Mouse (Mus musculus): ENCODE data around the gene Tex48. TPM values are rescaled to one million over a fixed set of nuclear protein-coding genes. Genes with fewer than 3 reads are reported as not detected.

Gene Tex48
- total RNA-seq, 2 experiments from 2014 or later: not detected

DNA sequence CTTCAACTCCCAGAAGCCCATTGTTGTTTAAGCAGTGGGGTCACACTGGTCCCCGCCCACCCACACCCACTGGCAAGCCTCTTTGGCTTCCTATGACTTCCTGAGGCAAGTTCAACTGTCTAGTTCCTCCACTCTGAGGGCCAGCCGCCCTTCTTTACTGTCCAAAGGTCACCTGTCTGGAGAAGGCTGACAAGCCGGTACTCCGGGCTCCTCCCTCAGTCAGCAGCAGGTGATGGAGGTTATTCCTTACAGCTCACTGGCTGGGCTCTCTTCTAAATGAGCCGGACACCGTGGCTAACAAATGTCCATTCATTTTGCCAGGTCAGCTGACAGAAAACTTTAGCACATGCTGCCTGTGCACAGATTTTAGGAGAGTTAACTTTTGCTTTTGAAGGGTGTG is 21.4 kb downstream of the Tex48 start:
- no peak for ATAC-seq (replicated peaks; ENCODE audit: low FRiP score, poor library complexity, severe bottlenecking)

DNA sequence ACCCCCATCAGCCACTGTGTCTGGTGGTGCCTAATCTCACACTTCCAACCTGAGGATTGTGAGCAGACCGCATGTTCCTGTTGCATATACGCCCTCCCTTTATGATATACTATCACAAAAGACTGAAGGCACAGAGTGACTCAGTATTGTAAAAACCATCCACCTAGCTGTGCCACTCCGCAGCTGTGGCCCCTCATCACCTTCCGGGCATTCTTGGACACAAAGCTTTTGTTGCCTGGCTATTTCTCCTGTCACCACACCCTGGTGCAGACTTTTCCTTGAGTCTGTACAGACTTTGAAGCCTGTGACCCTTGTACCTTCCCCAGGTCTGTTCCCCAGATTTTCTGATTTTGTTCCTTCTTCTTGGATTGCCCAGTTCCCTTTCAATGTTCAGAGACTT is 26.2 kb downstream of the Tex48 start:
- ATAC-seq (replicated peaks; ENCODE audit: low FRiP score, poor library complexity, severe bottlenecking): no peak

DNA sequence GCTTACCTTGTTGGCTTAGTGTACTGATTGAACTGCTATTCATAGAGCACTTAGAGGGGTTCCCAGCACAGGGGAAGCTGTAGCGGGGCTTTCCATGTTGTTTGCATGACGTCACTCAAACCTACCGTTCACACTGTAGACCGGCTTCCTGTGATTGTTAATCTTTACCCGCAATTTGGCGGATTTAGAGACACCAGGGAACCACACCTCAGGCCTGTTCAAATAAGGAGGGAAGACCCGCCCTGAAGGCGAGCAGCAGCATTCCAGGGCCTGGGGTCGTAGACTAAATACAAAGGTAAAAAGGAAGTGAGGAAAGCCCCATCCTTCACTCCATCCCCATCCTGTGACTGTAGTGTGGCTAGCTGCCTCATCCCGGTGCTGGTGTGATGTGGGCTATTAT is 27.0 kb downstream of the Tex48 start:
- no peak for ATAC-seq (replicated peaks; ENCODE audit: low FRiP score, poor library complexity, severe bottlenecking)

DNA sequence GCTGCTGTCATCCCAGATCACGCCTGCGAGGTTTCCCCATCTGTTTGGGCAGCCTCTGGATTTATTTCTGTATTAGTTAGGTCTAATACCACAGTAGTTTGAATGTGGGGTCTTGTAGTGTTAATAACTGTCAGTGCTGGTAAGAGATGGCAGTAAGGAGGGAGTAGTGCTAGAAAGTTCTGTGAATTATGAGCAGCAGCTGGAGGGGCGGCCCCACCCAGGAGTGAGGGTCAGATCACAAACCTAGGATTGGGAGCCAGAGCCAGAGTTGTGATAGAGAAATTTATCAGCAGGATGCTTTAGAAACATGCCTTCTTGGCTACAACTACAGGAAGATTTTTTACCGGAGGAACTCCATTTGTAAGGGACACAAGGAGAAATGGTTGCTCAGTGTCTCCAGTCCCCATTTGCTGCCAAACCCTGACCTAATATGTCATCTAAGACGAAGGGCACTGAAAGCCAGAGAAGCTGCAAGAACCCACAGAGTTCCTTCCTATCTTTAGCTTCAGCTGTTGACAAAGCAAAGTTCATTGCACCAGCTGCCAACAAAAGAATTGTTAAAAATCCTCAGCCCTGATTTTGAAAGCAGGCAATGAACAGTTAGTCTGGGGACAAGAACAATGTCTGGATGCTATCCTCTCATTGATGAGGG is 27.6 kb downstream of the Tex48 start:
- no peak for ATAC-seq (replicated peaks; ENCODE audit: low FRiP score, poor library complexity, severe bottlenecking)

DNA sequence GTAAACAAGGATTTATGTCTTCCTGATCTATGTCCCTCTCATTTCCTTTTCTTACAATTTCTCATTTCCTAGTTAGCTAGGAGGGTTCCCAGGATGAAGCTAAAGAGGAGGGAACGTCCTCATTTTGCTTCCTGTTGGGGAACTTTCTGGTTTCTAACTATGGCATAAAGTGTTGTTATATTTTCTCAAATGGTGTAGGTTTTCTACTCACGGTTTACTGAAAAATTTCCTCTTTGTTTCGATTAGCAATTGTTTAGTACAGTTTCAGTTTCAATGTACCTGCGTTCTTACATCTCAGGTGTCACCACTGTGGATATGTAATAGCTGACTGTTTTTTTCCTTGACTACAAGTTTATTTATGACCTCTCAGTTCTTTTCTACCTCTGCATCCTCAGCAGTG is 31.7 kb downstream of the Tex48 start:
- no peak for ATAC-seq (replicated peaks; ENCODE audit: low FRiP score, poor library complexity, severe bottlenecking)

DNA sequence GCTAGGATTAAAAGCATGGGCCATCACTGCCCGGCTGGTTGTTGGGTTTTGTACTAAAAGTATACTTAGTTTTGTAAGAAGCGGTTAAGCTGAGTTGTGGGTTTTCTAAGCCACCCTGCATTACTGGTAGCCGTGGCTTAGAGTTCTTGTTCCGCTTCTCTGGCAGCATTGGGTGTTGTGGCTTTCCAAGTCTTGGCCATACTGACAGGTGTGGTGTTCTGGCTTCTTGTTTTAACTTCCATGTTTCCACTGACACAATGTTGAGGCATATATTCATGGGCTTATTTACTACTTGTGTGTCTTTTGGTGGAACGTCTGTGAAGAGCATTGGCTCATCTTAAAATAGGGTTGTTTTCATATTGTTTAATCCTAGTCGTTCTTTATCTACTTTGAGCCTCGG is 32.2 kb downstream of the Tex48 start:
- no peak for ATAC-seq (replicated peaks; ENCODE audit: low FRiP score, poor library complexity, severe bottlenecking)

DNA sequence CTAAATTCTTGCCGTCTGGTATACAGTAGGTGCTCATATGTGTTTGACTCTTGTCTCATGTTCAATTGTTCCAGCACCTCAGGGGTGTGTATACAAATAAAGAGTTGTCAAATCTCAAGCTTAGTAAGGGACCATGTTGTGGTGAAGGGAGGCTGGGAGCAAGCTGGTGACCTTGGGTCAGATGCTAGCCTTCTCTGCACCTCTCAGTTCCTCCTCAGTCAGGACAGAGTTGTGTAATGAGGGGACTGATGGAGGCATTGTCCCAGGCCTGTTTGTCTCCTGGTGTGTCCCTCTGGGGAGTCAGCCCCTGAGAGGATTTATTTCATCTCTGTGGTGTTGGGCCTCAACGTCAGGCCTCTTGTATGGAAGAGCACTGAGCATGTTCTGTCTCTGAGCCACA is 36.0 kb downstream of the Tex48 start:
- no peak for ATAC-seq (replicated peaks; ENCODE audit: low FRiP score, poor library complexity, severe bottlenecking)

DNA sequence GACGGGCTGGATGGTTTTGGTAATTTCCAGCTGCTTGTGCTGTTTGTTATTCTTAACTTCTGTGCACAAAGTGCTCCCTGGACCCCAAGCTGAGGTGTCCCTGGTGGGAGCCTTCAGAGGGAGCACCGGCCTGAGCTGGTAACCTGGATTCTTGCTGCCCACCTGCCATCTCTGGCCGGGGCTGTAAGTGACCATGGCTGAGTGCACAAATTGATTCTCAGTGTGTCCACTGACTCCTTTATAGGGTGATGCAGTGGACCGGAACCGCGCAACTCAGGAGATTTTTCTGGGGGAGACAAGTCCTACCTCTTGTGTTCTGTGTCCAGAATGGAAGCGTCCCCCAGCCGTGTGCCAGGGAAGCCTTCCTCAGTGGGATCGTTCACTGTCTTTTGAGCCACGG is 37.0 kb downstream of the Tex48 start:
- no peak for ATAC-seq (replicated peaks; ENCODE audit: low FRiP score, poor library complexity, severe bottlenecking)

DNA sequence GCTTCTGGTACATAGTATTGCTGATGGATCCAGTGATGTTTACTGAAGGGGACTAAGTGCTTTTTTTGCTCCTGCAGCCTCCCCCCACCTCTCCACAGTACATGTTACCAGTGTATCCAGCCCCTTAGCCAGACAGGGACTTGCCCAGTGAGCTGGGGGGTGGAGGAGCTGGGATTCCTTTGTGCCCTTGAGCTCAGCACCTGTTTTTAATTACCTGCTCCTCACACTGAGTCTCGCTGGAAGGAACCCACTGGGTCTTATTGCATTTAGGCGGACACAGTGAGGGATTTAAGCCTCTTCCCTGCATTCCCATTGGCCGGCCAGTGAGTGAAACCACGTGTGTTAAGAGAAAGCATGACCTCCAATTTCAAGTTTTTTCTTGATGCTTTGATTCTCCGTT is 39.6 kb downstream of the Tex48 start:
- no peak for ATAC-seq (replicated peaks; ENCODE audit: low FRiP score, poor library complexity, severe bottlenecking)

DNA sequence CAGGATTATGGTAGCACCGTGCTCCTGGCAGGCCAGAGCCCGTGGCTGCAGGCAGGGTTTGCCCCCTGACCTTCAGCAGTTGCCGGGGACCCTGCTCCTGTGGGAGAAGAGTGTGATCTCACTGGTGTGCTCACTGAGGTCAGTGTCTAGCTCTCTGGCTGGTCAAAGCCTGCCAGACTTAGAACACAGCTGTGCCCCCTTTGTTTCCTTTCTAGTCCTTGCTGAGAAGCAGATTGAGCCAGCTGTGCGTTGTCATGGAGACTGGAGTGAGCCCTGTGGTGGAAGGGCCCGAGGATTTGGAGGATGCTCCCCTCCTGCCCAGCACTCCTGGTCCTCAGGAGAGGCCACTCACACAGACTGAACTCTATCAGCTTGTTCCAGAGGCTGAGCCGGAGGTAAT is 42.1 kb downstream of the Tex48 start:
- no peak for ATAC-seq (replicated peaks; ENCODE audit: low FRiP score, poor library complexity, severe bottlenecking)

DNA sequence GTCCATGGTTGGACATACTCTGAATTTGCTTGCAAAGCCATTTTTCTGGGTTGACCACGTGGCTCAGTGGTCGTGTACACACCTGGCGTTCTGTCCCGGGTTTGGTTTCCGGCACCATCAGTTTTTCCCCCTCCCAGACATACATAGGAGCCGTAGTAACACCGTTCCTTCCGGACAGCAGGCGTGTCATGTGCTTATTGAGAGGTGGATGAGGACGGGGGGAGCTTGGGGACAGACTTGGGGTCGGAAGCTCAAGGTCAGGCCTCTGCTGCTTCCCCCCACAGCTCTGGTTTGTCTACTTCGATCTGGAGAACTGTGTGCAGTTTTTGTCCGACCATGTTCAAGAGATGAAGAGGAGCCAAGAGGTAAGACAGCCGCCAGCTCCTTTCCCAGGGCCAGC is 42.6 kb downstream of the Tex48 start:
- ATAC-seq (replicated peaks; ENCODE audit: low FRiP score, poor library complexity, severe bottlenecking): no peak

DNA sequence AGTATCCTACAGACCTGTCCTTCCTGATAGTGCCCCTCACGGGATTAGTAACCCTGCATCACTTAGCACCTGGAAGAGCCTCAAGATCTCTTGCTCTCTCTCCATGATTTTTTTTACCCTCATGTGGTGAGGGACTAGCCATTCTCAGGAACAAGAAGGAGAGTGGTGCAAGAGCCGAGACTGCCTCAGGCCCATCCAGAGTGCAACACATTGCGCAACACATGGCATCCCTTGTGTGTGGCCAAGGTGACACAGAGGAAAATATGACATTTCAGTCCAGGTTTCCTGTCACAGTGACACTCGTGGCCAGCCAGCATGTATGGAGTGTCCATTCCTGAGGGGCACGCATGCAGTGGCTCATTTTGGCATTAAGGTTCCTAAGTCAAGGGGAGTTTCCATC is 49.6 kb downstream of the Tex48 start:
- ATAC-seq (replicated peaks; ENCODE audit: low FRiP score, poor library complexity, severe bottlenecking): no peak

DNA sequence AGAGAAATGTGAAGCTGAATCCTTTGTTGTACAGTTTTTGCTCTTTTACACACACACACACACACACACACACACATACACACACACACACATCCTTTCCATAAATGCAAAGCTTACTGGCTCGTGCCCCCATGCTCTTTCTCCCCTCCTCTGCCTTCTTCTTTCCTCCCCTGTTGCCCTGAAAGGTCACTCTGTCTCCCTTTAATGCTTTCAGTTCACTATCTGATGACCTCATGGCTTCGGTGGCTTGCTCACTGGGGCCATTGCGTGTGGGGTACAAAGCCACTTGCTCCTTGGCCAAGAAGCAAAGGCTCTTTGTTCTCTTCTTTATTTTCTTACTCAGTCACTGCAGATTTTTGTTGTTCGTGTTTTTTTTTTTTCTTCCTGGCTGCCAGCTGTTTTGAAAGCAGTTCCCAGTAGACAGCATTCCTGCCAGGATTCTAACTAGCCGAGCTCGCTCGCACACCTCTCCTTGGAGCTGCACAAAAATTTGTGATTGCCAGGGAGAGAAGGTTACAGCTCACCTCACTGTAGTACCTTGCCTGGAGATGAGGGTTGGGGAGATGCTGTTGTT is 51.9 kb downstream of the Tex48 start:
- ATAC-seq (replicated peaks; ENCODE audit: low FRiP score, poor library complexity, severe bottlenecking): no peak

DNA sequence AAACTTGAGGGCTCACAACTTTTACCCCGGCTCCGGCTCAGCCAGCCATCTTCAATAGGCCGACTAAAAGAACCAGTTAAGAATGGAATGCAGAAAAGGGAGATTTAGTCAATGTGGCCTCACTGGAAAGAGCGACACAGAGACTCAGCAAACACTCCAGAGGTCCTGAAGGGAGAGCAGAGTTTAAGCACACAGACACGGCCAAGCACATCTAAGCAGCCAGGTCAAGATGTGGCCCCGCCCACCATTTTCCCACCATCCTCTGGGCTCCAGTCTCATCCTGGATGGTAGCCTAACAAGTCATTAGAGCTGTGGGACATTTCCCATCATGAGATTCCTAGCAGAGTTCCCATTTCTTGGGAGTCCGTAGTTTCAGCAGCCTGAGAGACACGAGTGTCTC is 52.9 kb downstream of the Tex48 start:
- ATAC-seq (replicated peaks; ENCODE audit: low FRiP score, poor library complexity, severe bottlenecking): no peak

DNA sequence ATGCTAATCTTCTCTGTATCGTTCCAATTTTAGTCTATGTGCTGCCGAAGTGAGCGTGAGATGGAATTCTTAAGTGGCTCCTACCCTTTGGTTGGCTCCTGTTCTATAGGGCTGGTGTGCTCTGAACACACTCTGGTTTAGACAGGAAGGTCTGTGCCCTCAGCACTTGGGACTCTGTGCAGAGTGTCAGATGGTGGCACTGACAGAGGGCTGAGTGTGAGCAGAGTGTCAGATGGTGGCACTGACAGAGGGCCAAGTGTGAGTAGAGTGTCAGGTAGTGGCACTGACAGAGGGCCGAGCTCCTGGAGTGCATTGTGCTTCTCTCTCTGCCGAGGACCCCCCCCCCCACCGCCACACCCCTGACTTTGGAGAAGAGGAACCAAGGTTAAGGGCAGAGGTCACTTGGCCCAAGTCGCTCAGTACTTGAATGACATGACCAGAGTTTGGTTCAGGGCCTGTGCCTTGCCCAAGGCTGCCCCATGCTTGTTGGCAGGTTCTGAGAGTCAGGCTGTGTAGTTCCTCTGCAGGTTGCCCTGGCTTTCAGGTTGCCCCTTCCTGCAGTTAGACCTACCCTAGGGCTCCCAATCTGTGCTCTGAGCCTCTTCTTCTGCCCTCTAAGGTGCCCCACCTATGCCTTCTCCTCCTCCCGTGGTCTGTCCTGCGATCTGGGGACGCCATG is 54.4 kb downstream of the Tex48 start:
- ATAC-seq (replicated peaks; ENCODE audit: low FRiP score, poor library complexity, severe bottlenecking): no peak

DNA sequence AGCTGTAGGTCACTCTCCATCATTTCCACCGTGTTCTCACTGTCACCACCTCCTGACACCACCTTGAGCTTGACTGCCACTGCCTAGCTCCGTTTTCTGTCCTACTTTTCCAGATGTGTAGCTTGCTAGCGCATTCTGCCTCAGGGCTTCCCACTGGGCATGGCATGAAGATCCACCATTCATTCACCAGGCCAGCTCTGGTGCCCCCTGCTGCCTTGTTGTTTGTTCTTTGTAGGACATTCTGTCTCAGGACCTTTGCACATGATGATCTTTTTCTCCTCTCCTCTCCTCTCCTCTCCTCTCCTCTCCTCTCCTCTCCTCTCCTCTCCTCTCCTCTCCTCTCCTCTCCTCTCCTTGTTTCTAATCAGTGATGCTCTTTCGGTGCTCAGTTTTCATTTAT is 59.5 kb downstream of the Tex48 start:
- no peak for ATAC-seq (replicated peaks; ENCODE audit: low FRiP score, poor library complexity, severe bottlenecking)

DNA sequence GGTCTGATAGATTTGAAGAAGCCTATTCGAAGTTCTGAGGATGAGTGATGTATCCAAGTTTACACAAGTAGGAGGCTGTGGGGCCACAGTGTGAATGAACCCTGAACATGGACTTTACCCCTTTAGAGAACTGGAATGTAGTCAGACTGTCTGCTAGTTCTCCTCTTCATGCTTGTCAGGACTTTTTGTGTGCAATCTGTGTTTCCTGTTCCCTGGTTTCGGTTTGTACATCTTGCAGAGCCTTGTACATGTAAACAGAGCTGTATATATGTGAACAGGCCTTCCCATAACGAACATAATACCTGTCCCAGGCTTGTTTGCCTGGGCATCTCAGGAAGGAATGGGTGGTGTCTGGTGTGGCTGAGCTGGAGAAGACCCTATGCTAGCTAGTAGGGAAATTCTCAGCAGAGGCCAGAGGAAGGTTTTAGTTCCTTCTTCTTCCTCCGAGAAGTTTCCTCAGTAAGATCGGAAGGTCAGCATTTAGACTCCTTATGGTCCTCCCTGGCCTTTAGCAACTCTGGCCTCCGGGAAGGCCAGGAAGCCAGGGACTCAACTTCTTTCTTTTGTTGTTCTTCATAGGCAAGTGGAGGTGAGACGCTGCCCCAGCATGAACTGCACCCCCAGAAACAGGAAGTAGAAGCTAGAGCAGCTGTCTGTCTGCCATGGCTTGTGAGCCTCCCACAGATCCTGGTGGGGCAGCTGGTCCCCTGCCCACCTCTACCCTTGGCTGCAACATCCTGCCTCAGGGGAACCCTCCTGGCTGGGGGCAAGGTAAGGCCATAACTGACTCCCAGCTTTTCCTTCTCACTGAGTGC is 60.2 kb downstream of the Tex48 start:
- no peak for ATAC-seq (replicated peaks; ENCODE audit: low FRiP score, poor library complexity, severe bottlenecking)

DNA sequence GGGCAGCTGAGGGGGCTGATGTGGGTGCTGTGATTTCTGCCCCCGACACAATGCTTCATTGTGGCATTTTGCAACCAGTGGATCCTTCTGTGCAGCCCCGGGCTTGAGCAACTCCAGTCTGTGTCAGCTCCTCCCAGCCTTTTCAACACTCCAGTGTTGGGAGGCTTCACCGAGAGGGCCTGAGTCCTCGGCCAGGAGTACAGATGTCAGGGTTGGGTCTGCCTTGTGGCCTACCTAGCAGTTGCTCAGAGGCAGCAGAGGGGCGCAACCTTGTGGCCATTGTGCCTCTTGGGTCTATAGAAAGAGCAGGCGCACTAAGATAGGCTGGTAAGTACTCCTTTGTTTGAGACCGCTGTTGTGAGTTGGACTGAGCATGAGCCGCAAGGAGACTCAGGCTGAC is 62.1 kb downstream of the Tex48 start:
- ATAC-seq (replicated peaks; ENCODE audit: low FRiP score, poor library complexity, severe bottlenecking): no peak

DNA sequence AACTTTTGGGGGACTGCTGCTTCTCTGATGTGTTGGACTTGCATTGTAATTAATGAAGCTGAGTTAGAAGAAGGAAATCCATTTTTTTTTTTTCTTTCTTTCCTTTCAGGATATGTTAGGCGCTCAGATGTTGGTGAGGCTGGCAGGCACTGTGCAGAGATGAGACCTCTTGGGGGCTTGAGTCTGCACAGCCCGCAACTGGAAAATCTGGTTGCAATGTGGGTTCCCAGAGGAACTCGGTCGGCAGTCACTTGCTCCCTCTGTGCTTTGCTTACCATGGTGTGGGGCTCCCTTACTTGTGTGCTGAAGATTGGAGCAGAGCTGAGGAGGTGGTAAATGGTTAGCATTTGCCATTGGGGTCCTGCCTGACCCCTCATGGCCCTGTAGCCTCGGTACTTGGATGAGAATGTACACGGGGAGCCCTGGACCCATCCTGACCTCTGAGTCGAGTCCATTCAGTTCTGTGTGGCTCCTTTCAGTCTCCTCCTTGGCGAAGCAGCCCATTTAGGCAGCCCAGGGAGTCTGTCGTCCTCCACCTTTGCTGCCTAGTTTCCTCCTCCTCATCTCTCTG is 63.0 kb downstream of the Tex48 start:
- ATAC-seq (replicated peaks; ENCODE audit: low FRiP score, poor library complexity, severe bottlenecking): no peak

DNA sequence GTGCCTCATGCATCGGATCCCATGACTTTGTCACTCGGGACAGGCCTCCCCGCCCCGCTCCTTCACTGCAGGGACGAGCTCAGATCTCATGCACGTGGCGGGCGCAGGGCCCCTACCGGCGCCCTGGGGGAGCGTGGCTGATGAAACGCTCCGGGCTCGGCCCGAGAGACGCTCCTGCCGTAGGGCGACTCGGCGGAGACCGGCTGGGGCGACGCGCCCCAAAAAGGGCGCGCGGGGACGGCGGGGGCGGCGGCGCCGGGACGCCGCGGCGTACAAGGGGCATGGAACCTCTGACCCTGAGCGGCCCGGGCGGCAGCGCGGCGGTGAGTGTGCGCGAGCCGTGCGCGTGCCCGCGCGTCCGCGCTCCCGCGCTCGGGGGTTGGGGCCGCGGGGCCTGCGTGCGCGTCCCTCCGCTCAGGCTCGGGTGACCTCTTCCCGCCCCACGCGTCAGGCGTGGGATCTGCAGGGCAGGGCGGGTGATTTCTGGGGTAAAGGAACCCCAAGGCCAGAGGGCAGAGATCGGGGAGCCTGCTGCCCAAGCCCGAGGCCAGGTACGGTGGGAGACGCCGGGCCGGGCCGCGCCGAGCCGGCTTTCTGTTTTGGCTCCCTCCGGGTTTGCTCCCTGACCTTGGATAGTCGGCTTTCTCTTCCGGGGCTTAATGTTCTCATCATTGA is 63.7 kb downstream of the Tex48 start, which contains the start of gene Tmem268:
Gene Tmem268, plus strand, starts transcription at position 375 of the 675 bp plus-strand sequence.
- peak; percentile 65 for ATAC-seq (replicated peaks; ENCODE audit: low FRiP score, poor library complexity, severe bottlenecking)

All from erythroid progenitor cell, adult 5-6 weeks (primary cell).